Mouse (Mus musculus): ENCODE measurements around the gene Ap1s1.

The Ap1s1 gene

DNA sequence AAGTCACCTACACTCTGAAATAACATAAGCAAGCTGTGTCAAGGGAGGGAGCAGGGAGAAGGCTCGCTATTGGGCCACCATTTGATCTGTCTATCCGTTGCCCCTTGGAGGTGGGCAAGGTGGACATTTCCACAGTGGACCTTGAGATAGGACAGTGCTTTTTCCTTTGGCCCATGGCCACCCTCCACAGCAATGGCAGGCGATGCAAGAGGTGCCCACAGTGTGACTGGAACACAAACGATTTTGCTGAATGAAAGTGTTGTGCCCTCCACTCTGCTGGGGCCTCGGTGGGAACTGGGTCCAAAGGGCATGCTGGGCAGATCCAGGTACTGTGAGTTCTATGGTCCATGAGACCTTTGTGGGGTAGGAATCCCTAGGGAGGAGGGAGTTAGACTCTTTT lies 16.7 kb upstream of the Ap1s1 start:
- no peak for DNase-seq

DNA sequence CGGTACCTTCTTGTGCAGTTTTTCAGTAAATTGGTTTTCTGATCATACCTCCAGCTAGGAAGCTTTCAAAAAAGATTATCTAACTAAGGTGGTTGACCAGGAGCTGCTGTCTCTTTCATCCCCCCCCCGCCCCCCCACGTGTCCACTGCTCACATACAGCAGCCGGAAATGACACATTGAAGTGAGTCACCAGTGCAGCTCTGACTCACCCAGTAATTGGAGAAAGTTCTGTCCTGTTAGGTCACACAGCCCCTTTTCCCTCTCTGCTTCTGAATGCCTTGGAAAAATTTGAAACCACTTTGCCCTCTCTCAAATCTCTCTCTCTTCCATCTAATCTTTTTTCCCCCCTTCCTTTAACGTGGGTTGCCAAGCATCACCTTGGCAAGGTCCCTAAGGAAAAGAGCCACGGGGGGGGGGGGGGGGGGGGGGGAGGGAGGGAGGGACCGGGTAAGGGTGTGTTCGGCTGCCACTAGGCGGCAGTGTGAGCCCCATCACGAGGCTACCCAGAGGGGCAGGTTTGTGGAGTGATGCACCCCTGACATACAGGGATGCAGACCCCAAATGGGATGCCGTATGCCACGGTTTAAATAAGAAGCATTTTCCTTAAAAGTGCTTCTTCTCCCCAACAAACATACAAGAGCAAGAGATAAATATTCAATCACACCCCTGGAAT lies 16.0 kb upstream of the Ap1s1 start:
- DNase-seq, result no peak

DNA sequence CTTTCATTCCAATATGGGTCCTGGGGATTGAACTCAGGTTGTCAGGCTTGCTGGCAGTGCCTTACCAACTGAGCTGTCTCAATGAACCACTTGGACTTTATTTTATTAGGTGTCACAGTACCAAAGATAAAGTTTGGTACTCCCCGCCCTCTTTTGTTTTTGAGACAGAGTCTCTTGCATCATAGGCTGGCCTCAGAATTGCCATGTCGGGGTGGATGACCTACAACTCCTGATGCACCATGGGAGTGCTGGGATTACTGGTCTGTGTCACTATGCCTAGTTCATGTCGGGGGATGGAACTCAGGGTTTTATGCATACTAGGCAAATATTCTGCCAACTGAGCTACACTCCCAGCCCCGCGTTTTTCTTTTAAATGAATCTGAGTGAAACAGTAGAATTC lies 8.9 kb upstream of the Ap1s1 start:
- DNase-seq, result no peak

- no peak for DNase-seq
Observed at GRCm38 (mm10) chr5:137054299-137054698, 8.4 kb upstream of the Ap1s1 start.

- DNase-seq, result peak; percentile 50
Observed at GRCm38 (mm10) chr5:137051914-137052505, 6.1 kb upstream of the Ap1s1 start.

- DNase-seq, result no peak
Observed at GRCm38 (mm10) chr5:137051125-137051524, 5.2 kb upstream of the Ap1s1 start.

DNA sequence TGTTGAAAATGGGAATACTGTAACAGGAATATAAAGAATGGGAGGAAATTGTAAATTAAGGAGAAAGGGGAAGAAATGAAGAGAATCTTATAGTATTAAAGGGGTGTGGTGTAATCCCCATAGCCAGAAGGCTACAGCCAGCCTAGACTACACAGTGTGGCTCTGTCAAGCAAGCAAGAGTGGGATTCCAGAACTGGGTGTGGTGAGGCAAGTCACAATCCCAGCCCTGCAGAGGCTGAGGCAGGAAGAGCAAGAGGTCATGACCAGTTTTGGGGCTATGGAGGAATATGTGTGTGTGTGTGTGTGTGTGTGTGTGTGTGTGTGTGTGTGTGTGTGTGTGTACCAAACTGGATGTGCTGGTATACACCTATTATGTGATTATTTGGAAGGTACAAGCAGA lies 1.1 kb upstream of the Ap1s1 start:
- no peak for DNase-seq

DNA sequence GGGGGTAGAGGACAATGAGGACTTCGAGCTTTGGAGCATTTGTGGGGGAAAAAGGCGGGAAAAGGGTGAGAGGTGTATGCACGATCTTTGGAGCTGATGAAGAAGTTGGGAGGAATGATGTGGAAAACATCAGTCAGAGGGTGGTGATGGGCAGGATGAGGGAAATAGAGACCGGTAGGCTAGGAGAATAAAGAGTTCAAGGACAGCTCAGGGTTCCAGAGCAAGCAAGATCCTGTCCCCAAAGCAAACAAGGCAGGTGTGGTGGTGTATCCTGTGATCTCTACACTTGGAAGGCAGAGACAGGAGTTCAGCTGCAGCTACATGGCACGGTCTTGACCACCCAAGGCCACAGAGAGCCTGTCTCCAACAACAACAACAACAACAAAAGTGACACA lies 386 bp upstream of the Ap1s1 start:
- no peak for DNase-seq

GRCm38 (mm10) chr5:137043997-137044396 lies 1.9 kb downstream of the Ap1s1 start:
- DNase-seq, result no peak

GRCm38 (mm10) chr5:137041442-137041841 lies 4.5 kb downstream of the Ap1s1 start:
- no peak for DNase-seq

GRCm38 (mm10) chr5:137039453-137039852 lies 6.5 kb downstream of the Ap1s1 start:
- no peak for DNase-seq

- DNase-seq, result peak; percentile 44
Observed at GRCm38 (mm10) chr5:137036211-137036610, 9.7 kb downstream of the Ap1s1 start.

DNA sequence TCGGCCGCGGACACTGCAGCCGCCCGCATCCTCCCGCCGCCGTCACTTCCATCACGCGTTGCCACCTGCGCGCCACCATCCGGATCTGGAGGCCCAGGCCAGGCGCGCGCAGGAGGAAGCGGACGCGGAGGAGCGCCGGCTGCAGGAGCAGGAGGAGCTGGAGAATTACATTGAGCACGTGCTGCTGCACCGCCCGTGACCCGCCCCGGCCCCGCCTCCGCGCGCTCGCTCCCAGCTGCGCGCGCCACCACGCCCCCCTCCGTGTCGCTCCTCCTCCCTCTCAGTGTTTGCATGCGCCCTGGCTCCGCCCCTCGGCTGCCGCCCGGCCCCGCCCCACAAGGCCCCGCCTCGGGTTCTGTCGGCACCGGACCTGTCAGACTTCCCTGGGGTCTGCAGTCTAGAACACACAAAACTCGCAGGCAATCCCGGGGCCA lies 13.3 kb downstream of the Ap1s1 start:
- DNase-seq, result peak; percentile 87

DNA sequence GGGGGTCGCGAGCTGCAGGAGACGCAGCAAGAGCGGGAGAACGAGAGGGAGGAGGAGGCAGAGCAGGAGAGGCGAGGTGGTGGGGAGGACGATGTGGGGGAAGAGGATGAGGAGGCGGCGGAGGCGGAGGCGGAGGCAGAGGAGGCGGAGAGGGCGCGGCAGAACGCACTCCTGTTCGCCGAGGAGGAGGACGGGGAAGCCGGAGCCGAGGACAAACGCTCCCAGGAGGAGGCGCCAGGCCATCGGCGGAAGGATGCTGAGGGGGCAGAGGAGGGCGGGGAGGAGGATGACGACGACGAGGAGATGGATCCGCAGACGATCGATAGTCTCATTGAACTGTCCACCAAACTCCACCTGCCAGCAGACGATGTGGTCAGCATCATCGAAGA lies 13.9 kb downstream of the Ap1s1 start:
- DNase-seq, result peak; percentile 70

DNA sequence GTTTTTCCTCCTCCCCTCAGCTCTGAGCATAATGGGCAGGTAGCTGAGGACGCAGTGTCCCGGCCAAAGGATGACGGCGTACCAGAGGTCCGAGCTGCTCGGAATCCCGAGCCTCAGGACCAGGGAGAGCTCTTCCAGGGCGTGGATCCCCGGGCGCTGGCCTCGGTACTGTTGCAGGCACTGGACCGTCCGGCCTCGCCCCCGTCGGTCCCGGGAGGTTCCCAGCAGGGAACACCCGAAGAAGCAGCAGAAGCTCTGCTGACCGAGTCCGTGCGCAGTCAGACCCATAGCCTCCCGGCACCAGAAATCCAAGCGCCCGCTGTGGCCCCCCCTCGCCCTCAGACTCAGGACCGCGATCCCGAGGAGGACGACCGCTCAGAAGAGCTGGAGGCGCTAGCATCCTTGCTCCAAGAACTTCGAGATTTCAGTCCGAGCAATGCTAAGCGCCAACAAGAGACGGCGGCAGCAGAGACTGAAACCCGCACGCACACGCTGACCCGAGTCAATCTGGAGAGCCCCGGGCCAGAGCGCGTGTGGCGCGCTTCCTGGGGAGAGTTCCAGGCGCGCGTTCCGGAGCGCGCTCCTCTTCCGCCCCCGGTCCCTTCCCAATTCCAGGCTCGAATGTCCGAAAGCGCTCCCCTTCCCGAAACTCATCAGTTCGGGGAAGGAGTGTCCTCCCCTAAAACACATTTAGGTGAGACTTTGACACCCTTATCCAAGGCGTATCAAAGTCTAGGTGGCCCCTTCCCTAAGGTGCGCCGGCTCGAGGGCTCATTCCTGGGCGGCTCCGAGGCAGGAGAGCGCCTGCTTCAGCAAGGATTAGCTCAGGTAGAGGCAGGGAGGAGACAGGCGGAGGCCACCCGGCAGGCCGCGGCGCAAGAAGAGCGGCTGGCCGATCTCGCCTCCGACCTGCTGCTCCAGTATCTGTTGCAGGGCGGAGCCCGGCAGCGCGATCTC lies 14.6 kb downstream of the Ap1s1 start:
- DNase-seq, result peak; percentile 40

- DNase-seq, result peak; percentile 52
Observed at GRCm38 (mm10) chr5:137030416-137030810, 15.5 kb downstream of the Ap1s1 start.

DNA sequence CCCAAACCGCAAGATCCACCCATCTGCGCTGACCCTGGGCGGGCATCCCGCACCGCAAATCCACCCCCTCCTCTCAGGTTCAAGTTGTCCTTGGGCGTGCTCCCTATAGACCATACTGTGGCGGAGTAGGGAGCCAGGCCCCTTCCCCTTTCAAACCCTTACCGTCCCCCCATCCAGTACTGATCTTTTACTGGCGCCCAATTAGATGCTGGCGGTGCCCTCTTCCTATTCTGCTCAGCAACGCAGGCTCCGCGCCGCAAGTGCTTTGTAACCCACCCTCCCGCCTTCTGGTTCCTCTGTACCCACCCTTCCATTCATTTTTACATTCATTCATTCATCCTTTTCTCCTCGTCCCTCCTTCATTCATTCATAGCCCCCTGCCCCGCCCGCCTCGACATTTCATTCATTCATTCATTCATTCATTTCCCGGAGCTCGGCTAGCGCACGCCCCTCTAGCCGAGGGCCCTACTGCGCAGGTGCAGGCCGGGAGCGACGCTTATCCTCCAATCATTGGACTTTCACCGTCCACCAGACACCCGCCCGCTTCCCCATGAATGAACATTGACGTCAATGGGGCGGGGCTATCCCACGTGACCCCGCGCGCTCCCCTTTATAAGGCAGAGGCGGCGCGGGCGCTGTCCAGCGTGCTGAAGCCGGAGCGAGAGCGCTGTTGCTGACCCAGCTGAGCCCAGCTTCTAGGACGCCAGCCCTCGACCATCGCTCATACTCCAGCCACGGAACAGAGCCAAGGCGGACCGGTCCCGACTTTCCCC lies 16.1 kb downstream of the Ap1s1 start:
- peak; percentile 95 for DNase-seq

GRCm38 (mm10) chr5:137029273-137029585 lies 16.7 kb downstream of the Ap1s1 start:
- no peak for DNase-seq

DNA sequence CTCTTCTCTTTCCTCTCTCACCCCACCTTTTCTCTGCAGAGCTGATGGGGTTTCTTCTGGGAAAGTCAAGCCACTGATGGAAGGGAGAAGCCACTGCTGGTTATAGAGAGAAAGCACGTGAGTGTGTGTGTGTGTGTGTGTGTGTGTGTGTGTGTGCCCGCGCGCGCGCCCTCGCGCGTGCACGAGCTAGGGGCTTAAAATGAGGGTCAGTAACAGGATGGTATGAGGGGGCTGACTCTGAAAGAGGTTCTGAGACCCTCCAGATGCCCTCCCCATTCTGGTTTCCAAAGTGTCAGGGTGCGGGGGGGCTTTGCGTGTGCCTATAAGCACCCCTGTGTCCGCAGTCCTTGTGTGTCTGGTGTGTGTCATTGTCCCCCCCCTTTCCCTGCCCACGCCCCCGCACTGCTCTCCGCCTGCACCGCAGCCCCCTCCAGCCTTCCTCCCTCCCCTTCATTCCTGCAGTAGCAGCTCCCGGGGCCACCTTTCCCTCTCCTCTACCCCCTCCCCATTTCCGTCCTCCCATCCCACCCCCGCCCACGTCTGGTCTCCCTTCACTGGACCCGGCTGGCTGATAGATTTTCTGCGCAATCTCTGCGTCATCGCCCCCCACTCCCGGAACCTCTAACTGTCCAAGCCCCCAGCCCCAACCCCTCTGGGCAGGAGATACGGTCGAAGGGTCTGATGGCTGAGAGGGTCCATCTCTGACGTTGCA lies 17.2 kb downstream of the Ap1s1 start:
- no peak for DNase-seq

- DNase-seq, result no peak
Observed at GRCm38 (mm10) chr5:137026092-137026491, 19.8 kb downstream of the Ap1s1 start, which contains the start of gene Vgf. TSS of gene Vgf (plus strand) at chr5:137026392.

DNA sequence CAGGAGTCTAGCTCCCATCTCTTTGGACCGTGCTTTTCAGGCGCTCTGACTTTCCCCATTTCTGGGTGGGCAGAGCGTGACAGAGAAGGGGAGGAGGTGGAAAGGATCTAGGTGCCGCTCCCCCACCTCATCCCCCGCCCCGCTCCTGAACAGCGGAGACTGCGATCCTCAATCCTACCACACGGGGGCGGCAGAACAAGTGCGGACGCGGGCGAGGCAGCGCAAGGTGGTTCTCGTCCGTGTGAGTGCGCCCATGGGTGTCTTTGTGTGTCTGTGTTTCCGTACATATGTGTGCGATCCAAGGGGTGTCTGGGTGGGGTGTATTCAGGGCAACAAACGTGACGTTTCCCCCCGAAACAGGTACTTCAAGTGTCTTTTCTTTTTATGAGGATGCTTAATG lies 20.8 kb downstream of the Ap1s1 start:
- peak; percentile 84 for DNase-seq

- DNase-seq, result no peak
Observed at GRCm38 (mm10) chr5:137024318-137024717, 21.6 kb downstream of the Ap1s1 start.

Measured in right cerebral cortex, postnatal 25 days (tissue).